8 mouse cellular contexts compared by ENCODE assay signal in the genomic region with DNA sequence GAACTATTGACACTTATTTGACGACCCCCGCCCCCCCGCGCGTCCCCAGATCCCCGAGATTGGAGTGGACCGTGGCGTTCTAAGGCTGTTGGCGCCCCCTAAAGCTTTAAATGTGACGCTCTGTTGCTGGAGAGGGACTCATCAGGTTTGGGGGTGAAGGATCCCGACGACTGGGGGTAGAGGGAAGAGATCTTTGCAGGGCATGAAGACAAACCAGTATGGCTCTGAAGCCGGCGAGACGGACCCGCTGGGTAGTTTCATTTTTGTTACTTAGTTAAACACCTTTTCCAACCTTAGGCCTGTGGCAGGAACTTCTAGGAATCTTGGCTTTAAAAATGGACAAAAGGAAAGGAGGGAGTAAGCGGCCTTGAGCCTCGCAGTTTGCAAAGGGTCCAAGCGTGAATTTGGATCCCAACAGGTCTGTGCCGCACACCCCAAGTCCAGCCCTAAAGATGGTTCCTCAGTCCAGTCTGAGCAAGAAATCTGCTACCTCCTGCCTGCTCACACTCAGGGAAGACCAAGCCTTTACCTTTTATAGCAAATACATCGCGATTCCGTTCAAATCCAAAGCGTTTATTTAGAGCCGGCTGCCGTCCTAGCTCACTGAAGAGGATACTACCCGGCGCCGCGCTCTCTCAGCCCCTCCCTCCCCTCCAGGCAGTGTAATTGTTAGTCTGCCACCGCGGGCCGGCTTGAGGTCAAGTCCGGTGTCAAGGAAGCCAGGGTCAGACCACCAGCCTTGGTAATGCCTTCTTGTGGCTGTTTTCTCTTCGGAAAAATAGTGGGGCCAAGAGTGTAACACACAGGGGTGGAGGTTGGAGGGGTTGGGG. TPM values are rescaled to one million over a fixed set of nuclear protein-coding genes. Genes with fewer than 3 reads are reported as not detected.
DNase-seq lines count a peak whose midpoint lies in the region; ATAC-seq and TF ChIP-seq lines count a peak whose summit lies in the region.

No protein-coding gene starts in this region.

- DNase-seq in gastrocnemius, postnatal 10 days: peak; percentile 23
- DNase-seq in gastrocnemius, postnatal 25 days: no peak
- peak; percentile 39 for DNase-seq in WW6 (ENCODE audit: low read depth, low spot score)
- peak; percentile 79 for DNase-seq in kidney, adult 2 months
- DNase-seq in right cerebral cortex, postnatal 14 days: peak; percentile 16

- peak overlapping the region; percentile 100 for H3K4me2 ChIP-seq in forebrain, embryonic 16.5 days (ENCODE audit: low read length)
- H3K4me2 ChIP-seq in lung, embryonic 16.5 days (ENCODE audit: low read depth, low read length): peak overlapping the region; percentile 69

- H3K9me3 ChIP-seq in forebrain, embryonic 16.5 days (ENCODE audit: control insufficient read depth, low read length): no peaks in the 10 kb centered on the region
- H3K9me3 ChIP-seq in lung, embryonic 16.5 days (ENCODE audit: control insufficient read depth, low read length): no peaks in the 10 kb centered on the region

- no peak overlapping the region for H3K27ac ChIP-seq in forebrain, embryonic 16.5 days (ENCODE audit: low read length)
- peak overlapping the region; percentile 98 for H3K27ac ChIP-seq in kidney, adult 2 months (ENCODE audit: insufficient read depth, low read depth, low read length)
- peak overlapping the region; percentile 96 for H3K27ac ChIP-seq in lung, embryonic 16.5 days (ENCODE audit: low read length)

- H3K36me3 ChIP-seq in forebrain, embryonic 16.5 days (ENCODE audit: control insufficient read depth, insufficient read depth): no peaks in the 10 kb centered on the region
- H3K36me3 ChIP-seq in kidney, adult 2 months (ENCODE audit: control insufficient read depth, insufficient read depth, low read length): no peaks in the 10 kb centered on the region
- no peaks in the 10 kb centered on the region; the same call in 1 of the 2 replicates for H3K36me3 ChIP-seq in lung, embryonic 16.5 days (ENCODE audit: control insufficient read depth, insufficient read depth, low read length)

- peak overlapping the region; percentile 52 for H3K9ac ChIP-seq in forebrain, embryonic 16.5 days (replicated peaks; ENCODE audit: low read depth, low read length)
- H3K9ac ChIP-seq in lung, embryonic 16.5 days (ENCODE audit: low read length): peak overlapping the region; percentile 88

- ATAC-seq in forebrain, embryonic 16.5 days: peak; percentile 65
- ATAC-seq in lung, embryonic 16.5 days (ENCODE audit: low read depth): peak; percentile 53
- ATAC-seq in granulocyte monocyte progenitor cell, adult 5-6 weeks (replicated peaks; ENCODE audit: poor library complexity, severe bottlenecking): no peak

- peaks cover 6% of the 10 kb centered on the region for H3K27me3 ChIP-seq in forebrain, embryonic 16.5 days (replicated peaks; ENCODE audit: control insufficient read depth, insufficient read depth, low read length)
- H3K27me3 ChIP-seq in kidney, adult 2 months (replicated peaks; ENCODE audit: control insufficient read depth, insufficient read depth, low read length): no peaks in the 10 kb centered on the region
- H3K27me3 ChIP-seq in lung, embryonic 16.5 days (ENCODE audit: control insufficient read depth, insufficient read depth, low read depth, low read length): no peaks in the 10 kb centered on the region

- peak overlapping the region; percentile 52 for H3K4me3 ChIP-seq in forebrain, embryonic 16.5 days (replicated peaks; ENCODE audit: low read length)
- H3K4me3 ChIP-seq in kidney, adult 2 months (ENCODE audit: insufficient read depth, low read depth, low read length): peak overlapping the region; percentile 83
- peak overlapping the region; percentile 78 for H3K4me3 ChIP-seq in lung, embryonic 16.5 days (ENCODE audit: low read length)

- 1% methylated on average over 35 of the region's 35 CpGs for WGBS in forebrain, embryonic 16.5 days
- under 1% methylated on average over 35 of the region's 35 CpGs for WGBS in kidney, adult 2 months
- under 1% methylated on average over 35 of the region's 35 CpGs for WGBS in lung, embryonic 16.5 days

- no peak for TF ChIP-seq POLR2A in kidney, adult 2 months (IDR thresholded peaks at IDR 0.05; ENCODE audit: low read depth, low read length)

- H3K4me1 ChIP-seq in forebrain, embryonic 16.5 days (replicated peaks; ENCODE audit: control insufficient read depth, insufficient read depth, low read length): peaks cover 19% of the 10 kb centered on the region
- peaks cover 14% of the 10 kb centered on the region; the same call in 1 of the 2 replicates for H3K4me1 ChIP-seq in kidney, adult 2 months (ENCODE audit: control insufficient read depth, insufficient read depth, low read length)
- peaks cover 47% of the 10 kb centered on the region for H3K4me1 ChIP-seq in lung, embryonic 16.5 days (replicated peaks; ENCODE audit: control insufficient read depth, insufficient read depth, low read length)

- TF ChIP-seq CTCF in kidney, adult 2 months (conservative IDR thresholded peaks at IDR 0.05; ENCODE audit: insufficient read depth, insufficient read length, low read depth, low read length): peak; percentile 49

RNA-seq across cellular contexts. Expression of gene Eva1a, which starts 1.7 kb away (rescaled TPM):
- total RNA-seq in gastrocnemius, postnatal 10 days (2021): 1 to 10 TPM; 2.0 to 2.1 TPM
- 1 to 10 TPM in 1 of 2 experiments, under 1 TPM in 1; 0.69 to 1.3 TPM for total RNA-seq in gastrocnemius, postnatal 25 days (2021)
- polyA plus RNA-seq in forebrain, embryonic 16.5 days (2015; fragmentation: Nextera tagmentation; extraction: Ambion mirVana): 0.72 and 1.4 TPM in 2 replicates
- 34.3 and 39.2 TPM in 2 replicates for polyA plus RNA-seq in kidney, adult 2 months (2012; rRNA removed)
- polyA plus RNA-seq in lung, embryonic 16.5 days (2015; fragmentation: Nextera tagmentation; extraction: Ambion mirVana): 38.8 and 42.4 TPM in 2 replicates
- total RNA-seq in granulocyte monocyte progenitor cell, adult 5-6 weeks (2014; fragmentation: Nextera tagmentation): not detected in 2 replicates
- total RNA-seq in granulocyte monocyte progenitor cell, adult 5-6 weeks (2017): not detected in 2 replicates
